Mouse (Mus musculus) stomach, embryonic 14.5 days (tissue): Measurements from ENCODE around the gene Pdia6. TPM values are rescaled to one million over a fixed set of nuclear protein-coding genes. Genes with fewer than 3 reads are reported as not detected.

Source experiments
- ATAC-seq: fragments of 200-750 bp; cut with Nextera tagmentation; 2 replicates; pipeline ENCODE4 v1.8.0; 2017; ENCODE audit warnings: low read depth, moderate TSS enrichment; ENCODE audit not compliant: insufficient number of reproducible peaks, insufficient read depth, low FRiP score
- H3K27ac ChIP-seq: fragments of 300-500 bp; sonication (generic); 2 replicates; pipeline ENCODE4 v1.5.1; 2014; ENCODE audit warnings: mild to moderate bottlenecking, low read length, moderate library complexity, mixed read lengths
- H3K27me3 ChIP-seq: fragments of 300-500 bp; sonication (generic); 2 replicates; pipeline ENCODE4 v1.6.1; 2014; ENCODE audit warnings: low read length, control low read depth, mixed read lengths; ENCODE audit not compliant: control insufficient read depth, insufficient read depth
- H3K36me3 ChIP-seq: fragments of 300-500 bp; sonication (generic); 2 replicates; pipeline ENCODE4 v1.6.1; 2014; ENCODE audit warnings: mild to moderate bottlenecking, control low read depth, low read length, moderate library complexity, mixed read lengths; ENCODE audit not compliant: control insufficient read depth, insufficient read depth
- H3K4me1 ChIP-seq: fragments of 300-500 bp; sonication (generic); 2 replicates; pipeline ENCODE4 v1.6.1; 2014; ENCODE audit warnings: low read length, control low read depth, mixed read lengths; ENCODE audit not compliant: control insufficient read depth, insufficient read depth
- H3K4me2 ChIP-seq: fragments of 300-500 bp; sonication (generic); replicated peaks from 2 replicates; pipeline ENCODE4 v1.6.1; 2014; ENCODE audit warnings: low read depth, low read length, control low read depth
- H3K4me3 ChIP-seq: fragments of 300-500 bp; sonication (generic); 2 replicates; pipeline ENCODE4 v1.5.1; 2014; ENCODE audit warnings: low read depth, low read length, control low read depth
- H3K9ac ChIP-seq: fragments of 300-500 bp; sonication (generic); replicated peaks from 2 replicates; pipeline ENCODE4 v1.6.1; 2014; ENCODE audit warnings: low read depth, mild to moderate bottlenecking, control low read depth, low read length, moderate library complexity, mixed read lengths
- H3K9me3 ChIP-seq: fragments of 300-500 bp; sonication (generic); 2 replicates; pipeline ENCODE4 v1.6.1; 2016; ENCODE audit warnings: low read depth, low read length, control low read depth; ENCODE audit not compliant: control insufficient read depth
- WGBS: fragments of 180-500 bp; shearing (Covaris S2); extraction: QIAGEN DNeasy Blood & Tissue Kit; methylation state at CpG from one replicate; pipeline ENCODE4 v1.1.7; 2014; 5-methylcytosine and 5-hydroxymethylcytosine counted together
- polyA plus RNA-seq: library from polyadenylated mRNA; unstranded; fragments of >200 nt; fragmentation: Nextera tagmentation; extraction: Ambion mirVana; gene quantifications from 2 replicates; pipeline ENCODE4 v1.2.1, GENCODE M21; 2014

The Pdia6 gene
- polyA plus RNA-seq, 1 experiment from 2014 or later = 502 TPM

- WGBS = 6% methylated on average over 9 of the region's 9 CpGs
- H3K9ac ChIP-seq = no peak overlapping the region
- H3K27me3 ChIP-seq = no peaks in the 10 kb centered on the region
- H3K4me1 ChIP-seq = no peaks in the 10 kb centered on the region
- no peak overlapping the region for H3K4me3 ChIP-seq
- no peaks in the 10 kb centered on the region for H3K9me3 ChIP-seq
- ATAC-seq = no peak
- H3K27ac ChIP-seq = no peak overlapping the region
- no peaks in the 10 kb centered on the region for H3K36me3 ChIP-seq
- H3K4me2 ChIP-seq = no peak overlapping the region; the same call in 1 of the 2 replicates
These were observed 13.3 kb upstream of the Pdia6 start for GRCm38 (mm10) chr12:17253069-17253468.

- WGBS = 83% methylated on average over 6 of the region's 6 CpGs
- no peak overlapping the region for H3K4me2 ChIP-seq
These were observed 10.7 kb upstream of the Pdia6 start for GRCm38 (mm10) chr12:17255602-17256001.

DNA sequence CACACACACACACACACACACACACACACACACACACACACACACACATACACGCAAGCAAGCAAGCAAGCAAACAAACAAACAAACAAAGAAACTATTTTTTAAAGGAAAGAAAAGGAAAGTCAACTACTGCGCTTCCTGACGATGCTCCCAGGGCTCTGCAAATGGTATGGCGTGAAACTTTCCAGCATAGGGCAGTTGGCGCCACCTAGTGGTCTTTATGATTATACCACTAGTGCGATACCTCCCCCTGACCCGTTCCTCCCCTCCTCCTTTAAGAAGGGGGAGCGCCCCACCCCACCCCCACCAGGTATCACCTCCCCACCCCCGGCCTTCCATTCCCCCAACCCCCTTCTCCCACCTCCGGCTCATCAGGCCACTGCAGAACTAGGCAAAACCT is 9.4 kb upstream of the Pdia6 start:
- no peaks in the 10 kb centered on the region for H3K4me1 ChIP-seq
- no peaks in the 10 kb centered on the region for H3K9me3 ChIP-seq
- no peak for ATAC-seq
- no peak overlapping the region for H3K9ac ChIP-seq
- H3K36me3 ChIP-seq = no peaks in the 10 kb centered on the region
- 5% methylated on average over 10 of the region's 10 CpGs for WGBS
- H3K4me2 ChIP-seq = no peak overlapping the region
- H3K27me3 ChIP-seq = no peaks in the 10 kb centered on the region
- H3K27ac ChIP-seq = no peak overlapping the region
- H3K4me3 ChIP-seq = no peak overlapping the region

More at GRCm38 (mm10) chr12:17255602-17256001, 10.7 kb upstream of the Pdia6 start:
- no peak overlapping the region for H3K9ac ChIP-seq
- H3K27ac ChIP-seq = no peak overlapping the region
- H3K4me1 ChIP-seq = no peaks in the 10 kb centered on the region
- no peaks in the 10 kb centered on the region for H3K27me3 ChIP-seq
- no peaks in the 10 kb centered on the region for H3K9me3 ChIP-seq
- no peak overlapping the region for H3K4me3 ChIP-seq
- no peaks in the 10 kb centered on the region for H3K36me3 ChIP-seq
- no peak for ATAC-seq

DNA sequence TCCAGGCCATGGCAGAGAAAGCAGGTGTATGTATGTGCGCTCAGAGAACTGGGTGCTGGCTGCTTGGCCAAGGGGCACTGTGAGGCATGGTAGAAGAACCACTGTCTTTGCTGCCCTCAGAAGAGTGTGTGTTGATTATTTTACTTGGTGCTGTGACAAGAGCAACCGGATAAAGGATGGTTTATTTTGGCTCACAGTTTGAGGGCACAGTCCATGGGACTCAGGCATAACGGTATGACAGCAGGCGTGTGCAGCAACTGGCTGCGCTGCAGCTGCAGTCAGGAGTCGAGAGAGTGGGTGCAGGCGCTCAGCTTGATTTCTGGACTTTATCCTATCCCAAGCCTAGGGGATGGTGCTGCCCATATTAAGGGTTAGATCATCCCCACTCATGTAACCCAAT is 7.9 kb upstream of the Pdia6 start:
- Histone ChIP-seq H3K36me3 (no peaks in the 10 kb centered on the region), H3K4me1 (no peaks in the 10 kb centered on the region), H3K9ac (no peak overlapping the region), H3K4me2 (no peak overlapping the region), H3K4me3 (no peak overlapping the region), H3K27me3 (no peaks in the 10 kb centered on the region), H3K9me3 (no peaks in the 10 kb centered on the region), H3K27ac (no peak overlapping the region)
- no peak for ATAC-seq
- 88% methylated on average over 7 of the region's 7 CpGs for WGBS

DNA sequence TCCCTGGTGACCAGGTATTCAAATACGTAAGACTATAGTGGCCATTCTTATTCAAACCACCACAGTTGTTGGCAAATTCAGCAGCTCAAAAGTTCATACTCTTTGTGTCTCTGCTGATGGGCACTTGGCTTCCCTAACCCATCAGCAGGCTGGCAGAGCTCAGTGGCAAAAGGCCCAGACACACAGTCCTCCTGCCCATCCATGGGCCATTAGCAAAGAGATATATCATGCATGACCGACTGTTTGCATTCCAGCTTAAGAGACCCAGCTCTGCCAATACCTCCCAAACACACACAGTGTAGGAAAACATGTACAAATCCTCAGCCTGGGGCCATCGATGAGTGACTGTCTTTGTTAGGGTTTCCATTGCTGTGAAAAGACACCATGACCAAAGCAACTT is 5.3 kb upstream of the Pdia6 start:
- no peak overlapping the region for H3K4me2 ChIP-seq
- H3K27ac ChIP-seq = no peak overlapping the region
- no peaks in the 10 kb centered on the region for H3K9me3 ChIP-seq
- WGBS = 88% methylated on average over 3 of the region's 3 CpGs
- H3K9ac ChIP-seq = no peak overlapping the region
- no peak for ATAC-seq
- no peak overlapping the region for H3K4me3 ChIP-seq
- no peaks in the 10 kb centered on the region for H3K27me3 ChIP-seq
- no peaks in the 10 kb centered on the region for H3K36me3 ChIP-seq
- H3K4me1 ChIP-seq = no peaks in the 10 kb centered on the region; the same call in 1 of the 2 replicates

DNA sequence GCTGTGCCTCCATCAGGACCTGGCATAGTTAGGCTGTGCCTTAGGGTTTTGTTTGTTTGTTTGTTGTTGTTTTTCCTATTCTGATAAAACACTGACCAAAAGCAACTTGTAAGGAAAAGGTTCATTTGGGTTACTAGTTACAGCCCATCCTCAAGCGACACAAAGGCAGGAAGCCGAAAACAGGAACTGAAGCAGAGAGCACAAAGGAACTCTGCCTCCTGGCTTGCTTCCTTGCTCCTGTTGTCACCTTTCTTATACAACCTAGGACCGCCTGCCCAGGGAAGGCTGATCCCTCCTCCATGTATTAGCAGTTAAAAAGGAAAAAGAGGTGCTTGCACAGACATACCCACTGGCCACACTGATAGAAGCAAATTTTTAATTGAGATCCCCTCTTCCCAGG is 2.5 kb upstream of the Pdia6 start:
- H3K27me3 ChIP-seq = no peaks in the 10 kb centered on the region
- H3K9me3 ChIP-seq = no peaks in the 10 kb centered on the region
- H3K27ac ChIP-seq = no peak overlapping the region
- H3K4me1 ChIP-seq = peaks cover 11% of the 10 kb centered on the region; the same call in 1 of the 2 replicates
- no peak overlapping the region for H3K4me3 ChIP-seq
- 76% methylated on average over 3 of the region's 3 CpGs for WGBS
- no peak overlapping the region for H3K4me2 ChIP-seq
- H3K9ac ChIP-seq = no peak overlapping the region
- H3K36me3 ChIP-seq = no peaks in the 10 kb centered on the region
- no peak for ATAC-seq

GRCm38 (mm10) chr12:17264826-17265225 is 1.5 kb upstream of the Pdia6 start:
- Histone ChIP-seq H3K4me2 (no peak overlapping the region), H3K4me3 (no peak overlapping the region), H3K27me3 (no peaks in the 10 kb centered on the region), H3K36me3 (no peaks in the 10 kb centered on the region; the same call in 1 of the 2 replicates), H3K4me1 (peaks cover 11% of the 10 kb centered on the region; the same call in 1 of the 2 replicates), H3K27ac (no peak overlapping the region), H3K9ac (no peak overlapping the region), H3K9me3 (no peaks in the 10 kb centered on the region)
- WGBS = 88% methylated on average over 2 of the region's 2 CpGs
- no peak for ATAC-seq

GRCm38 (mm10) chr12:17266673-17266990 is 287 bp downstream of the Pdia6 start:
- Histone ChIP-seq H3K9ac (peak overlapping the region; percentile 88), H3K4me2 (peak overlapping the region; percentile 61), H3K4me1 (peaks cover 16% of the 10 kb centered on the region; the same call in 1 of the 2 replicates), H3K27ac (peak overlapping the region; percentile 59), H3K9me3 (no peaks in the 10 kb centered on the region), H3K36me3 (peaks cover 17% of the 10 kb centered on the region), H3K4me3 (peak overlapping the region; percentile 94), H3K27me3 (no peaks in the 10 kb centered on the region)
- no peak for ATAC-seq
- WGBS = 0% methylated on average over 20 of the region's 21 CpGs

DNA sequence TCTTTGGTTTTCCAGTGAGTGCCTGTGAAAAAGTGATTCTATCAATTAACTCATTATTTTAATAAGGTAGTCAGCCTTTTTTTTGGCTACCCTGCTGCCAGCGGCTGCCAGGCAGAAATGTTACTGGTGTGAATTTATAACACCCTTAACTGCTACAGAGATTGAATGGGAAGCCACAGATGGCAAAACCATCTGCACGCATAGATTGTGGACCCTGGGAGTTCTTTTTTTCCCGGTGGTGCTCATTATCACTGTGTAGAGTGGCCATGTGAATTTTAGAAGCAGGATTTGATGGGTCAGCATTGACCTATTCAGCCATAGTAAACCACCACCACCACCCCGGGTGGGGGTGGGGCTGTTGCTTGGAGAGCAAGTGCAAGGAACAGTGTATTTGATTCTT is 971 bp downstream of the Pdia6 start:
- WGBS = 12% methylated on average over 4 of the region's 4 CpGs
- Histone ChIP-seq H3K4me2 (peak overlapping the region; percentile 61), H3K36me3 (peaks cover 22% of the 10 kb centered on the region), H3K9ac (peak overlapping the region; percentile 88), H3K9me3 (no peaks in the 10 kb centered on the region), H3K4me1 (peaks cover 17% of the 10 kb centered on the region; the same call in 1 of the 2 replicates), H3K4me3 (peak overlapping the region; percentile 94), H3K27ac (no peak overlapping the region), H3K27me3 (no peaks in the 10 kb centered on the region)
- no peak for ATAC-seq
